Mouse (Mus musculus): ENCODE measurements around the gene Olfr212. TPM values are rescaled to one million over a fixed set of nuclear protein-coding genes. Genes with fewer than 3 reads are reported as not detected.
"Not testable (repeated sequence)": the region's sequence is repeated elsewhere in the genome, so short reads cannot be mapped to it uniquely, and the experiment has no call there.

Olfr212 gene
- polyA plus RNA-seq (2015; fragmentation: Nextera tagmentation; extraction: Ambion mirVana), result 0.10 TPM in 1 of 2 replicates, not detected in the other

DNA sequence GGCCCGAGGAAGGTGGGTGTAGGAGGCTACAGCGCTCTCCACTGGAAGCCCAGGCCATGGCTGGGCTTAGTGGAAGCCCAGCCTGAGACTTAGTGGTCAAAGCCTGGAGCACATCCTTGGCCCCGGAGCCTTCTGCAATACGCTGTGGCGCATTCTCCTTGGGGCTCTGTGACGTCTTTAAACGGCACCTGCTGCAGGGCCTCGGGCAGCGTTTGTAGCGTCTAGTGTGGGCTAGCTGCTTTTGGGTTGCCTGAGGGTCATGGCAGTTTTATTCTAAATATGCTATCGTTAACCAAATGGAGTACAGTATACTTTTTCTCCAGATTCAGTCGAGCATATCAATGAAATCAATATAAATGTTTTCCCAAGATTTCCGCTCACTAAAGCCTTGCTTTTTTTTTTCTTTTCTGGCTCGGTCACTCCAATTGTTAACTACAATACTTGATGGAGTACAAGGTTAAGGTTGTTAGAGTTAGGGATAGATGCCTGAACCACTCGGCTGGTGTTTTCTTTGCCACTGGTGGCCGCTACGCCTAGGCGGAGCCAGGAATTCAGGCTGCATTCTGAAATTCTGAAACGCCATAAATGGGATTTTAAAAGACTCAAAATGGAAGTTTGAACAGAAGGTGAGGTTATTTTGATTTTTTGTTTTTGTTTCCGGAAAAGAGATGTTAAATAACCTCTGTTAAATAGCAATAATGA lies at the start of gene Olfr212:
TSS of gene Olfr212 (plus strand) at position 215 of the 702 bp plus-strand sequence.
- not testable (repeated sequence) for ATAC-seq (ENCODE audit: low read depth); H3K4me3 ChIP-seq; H3K4me1 ChIP-seq (replicated peaks); H3K9ac ChIP-seq; H3K27ac ChIP-seq (replicated peaks); H3K4me2 ChIP-seq; H3K27me3 ChIP-seq; H3K36me3 ChIP-seq
- peaks cover 17% of the 10 kb centered on the region for H3K9me3 ChIP-seq
- 93% methylated on average over 20 of the region's 20 CpGs for WGBS

DNA sequence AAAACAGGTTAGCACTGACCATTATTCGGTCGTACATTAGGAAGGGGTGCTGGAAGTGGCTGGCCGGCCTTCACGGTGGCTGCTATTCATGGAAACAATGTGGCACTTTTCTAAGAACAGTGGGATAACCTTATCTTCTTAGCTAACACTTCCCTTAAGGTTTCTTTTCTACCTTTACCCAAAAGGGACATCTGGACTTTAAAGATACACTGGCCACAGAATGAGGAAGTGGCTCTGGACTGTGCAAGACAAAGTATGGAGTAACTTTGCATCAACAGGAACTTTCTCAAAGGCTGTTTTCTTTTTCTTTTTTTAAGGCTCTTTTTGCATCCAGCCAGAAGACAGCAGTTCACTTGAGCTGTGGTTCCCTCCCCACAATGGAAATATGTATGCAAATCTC lies 47.6 kb upstream of the Olfr212 start:
- no peak for ATAC-seq (ENCODE audit: low read depth)
- Histone ChIP-seq H3K9me3 (no peaks in the 10 kb centered on the region), H3K4me1 (replicated peaks) (peaks cover 8% of the 10 kb centered on the region), H3K36me3 (no peaks in the 10 kb centered on the region), H3K27ac (replicated peaks) (no peak overlapping the region), H3K27me3 (peaks cover 40% of the 10 kb centered on the region), H3K9ac (no peak overlapping the region), H3K4me3 (no peak overlapping the region), H3K4me2 (no peak overlapping the region)
- WGBS, result 71% methylated on average over 4 of the region's 4 CpGs

DNA sequence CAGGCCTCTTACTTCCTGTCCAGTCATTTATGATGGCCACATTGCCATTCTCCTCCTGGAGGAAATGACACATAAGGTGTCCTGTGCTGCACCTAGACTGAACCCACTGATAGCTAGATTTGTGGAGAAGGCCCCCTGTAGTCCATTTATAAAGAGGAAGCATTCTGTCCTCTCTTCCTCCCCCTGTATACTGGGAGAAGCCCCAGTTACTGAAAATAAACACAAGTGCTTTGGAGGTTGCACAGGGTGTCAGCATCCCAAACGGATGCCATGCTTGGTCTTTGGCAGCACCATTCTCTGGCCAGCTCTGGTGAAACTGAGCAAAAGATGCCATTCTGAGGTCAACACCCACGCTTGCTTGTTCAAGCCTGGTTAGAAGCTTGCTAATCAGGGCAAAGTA lies 47.1 kb upstream of the Olfr212 start:
- Histone ChIP-seq H3K27me3 (peaks cover 40% of the 10 kb centered on the region), H3K4me1 (replicated peaks) (peaks cover 8% of the 10 kb centered on the region), H3K9ac (no peak overlapping the region), H3K4me3 (no peak overlapping the region), H3K36me3 (no peaks in the 10 kb centered on the region), H3K9me3 (no peaks in the 10 kb centered on the region), H3K4me2 (no peak overlapping the region), H3K27ac (replicated peaks) (no peak overlapping the region)
- ATAC-seq (ENCODE audit: low read depth), result no peak
- 76% methylated on average over 2 of the region's 2 CpGs for WGBS

- Histone ChIP-seq H3K36me3 (no peaks in the 10 kb centered on the region), H3K9me3 (no peaks in the 10 kb centered on the region), H3K4me1 (replicated peaks) (peaks cover 8% of the 10 kb centered on the region), H3K27ac (replicated peaks) (no peak within 1 kb of the TSS), H3K9ac (peak within 1 kb of the TSS; percentile 13), H3K27me3 (peaks cover 40% of the 10 kb centered on the region), H3K4me3 (peak within 1 kb of the TSS; percentile 34), H3K4me2 (peak within 1 kb of the TSS; percentile 62)
- no peak for ATAC-seq (ENCODE audit: low read depth)
- 1% methylated on average over 43 of the region's 43 CpGs for WGBS
Measured at GRCm38 (mm10) chr6:116460544-116461283, 45.6 kb upstream of the Olfr212 start, which contains the start of gene Alox5. TSS of gene Alox5 (minus strand) at chr6:116461178.

GRCm38 (mm10) chr6:116468081-116468480 lies 38.2 kb upstream of the Olfr212 start:
- no peak for ATAC-seq (ENCODE audit: low read depth)
- WGBS, result 41% methylated on average over 3 of the region's 3 CpGs
- 0 out of 2 replicates have a peak, but pooled peaks cover 4% of the 10 kb centered on the region for H3K9me3 ChIP-seq

GRCm38 (mm10) chr6:116485081-116485480 lies 21.2 kb upstream of the Olfr212 start:
- no peaks in the 10 kb centered on the region for H3K36me3 ChIP-seq
- no peak overlapping the region for H3K27ac ChIP-seq (replicated peaks)
- no peaks in the 10 kb centered on the region for H3K4me1 ChIP-seq (replicated peaks)
- H3K9me3 ChIP-seq, result no peaks in the 10 kb centered on the region
- WGBS, result 74% methylated on average over 1 of the region's 1 CpGs
- ATAC-seq (ENCODE audit: low read depth), result no peak
- H3K9ac ChIP-seq, result no peak overlapping the region
- H3K4me3 ChIP-seq, result no peak overlapping the region
- no peaks in the 10 kb centered on the region for H3K27me3 ChIP-seq
- no peak overlapping the region for H3K4me2 ChIP-seq

More at GRCm38 (mm10) chr6:116468081-116468480, 38.2 kb upstream of the Olfr212 start:
- Histone ChIP-seq H3K36me3 (no peaks in the 10 kb centered on the region), H3K4me3 (no peak overlapping the region), H3K4me2 (no peak overlapping the region), H3K27ac (replicated peaks) (no peak overlapping the region), H3K9ac (no peak overlapping the region), H3K4me1 (replicated peaks) (no peaks in the 10 kb centered on the region), H3K27me3 (peaks cover under 1% of the 10 kb centered on the region; the same call in 1 of the 2 replicates)

GRCm38 (mm10) chr6:116486833-116487232 lies 19.5 kb upstream of the Olfr212 start:
- Histone ChIP-seq H3K9ac (no peak overlapping the region), H3K4me3 (no peak overlapping the region), H3K27me3 (no peaks in the 10 kb centered on the region), H3K27ac (replicated peaks) (no peak overlapping the region), H3K4me1 (replicated peaks) (0 out of 2 replicates have a peak, but pooled peaks cover 6% of the 10 kb centered on the region), H3K36me3 (no peaks in the 10 kb centered on the region), H3K4me2 (no peak overlapping the region), H3K9me3 (no peaks in the 10 kb centered on the region)
- ATAC-seq (ENCODE audit: low read depth), result no peak
- WGBS, result 64% methylated on average over 1 of the region's 1 CpGs

DNA sequence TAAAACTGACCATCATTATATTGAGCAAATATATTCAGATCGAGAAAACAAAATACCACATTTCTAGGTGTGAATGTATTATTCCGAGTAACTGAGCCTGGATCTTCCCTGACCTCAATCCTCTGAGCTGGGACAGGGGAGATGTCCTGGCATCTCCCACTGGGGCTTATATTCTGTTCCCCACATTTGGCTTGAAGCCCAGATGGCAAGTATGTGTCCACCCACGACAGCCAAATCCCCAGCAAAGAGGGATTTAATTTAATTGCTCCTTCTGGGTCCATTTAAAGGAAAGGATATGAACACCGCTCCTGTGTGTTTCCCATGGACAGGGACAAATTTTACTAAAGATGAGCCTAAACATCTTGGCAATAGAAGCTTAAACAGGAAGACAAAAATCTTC lies 17.5 kb upstream of the Olfr212 start, which contains the start of gene Olfr211:
TSS of gene Olfr211 (plus strand) at position 301 of the 400 bp plus-strand sequence.
- no peaks in the 10 kb centered on the region for H3K36me3 ChIP-seq
- no peak within 1 kb of the TSS for H3K9ac ChIP-seq
- no peak for ATAC-seq (ENCODE audit: low read depth)
- no peaks in the 10 kb centered on the region for H3K9me3 ChIP-seq
- H3K4me1 ChIP-seq (replicated peaks), result 0 out of 2 replicates have a peak, but pooled peaks cover 6% of the 10 kb centered on the region
- no peak within 1 kb of the TSS for H3K4me2 ChIP-seq
- no peaks in the 10 kb centered on the region for H3K27me3 ChIP-seq
- H3K27ac ChIP-seq (replicated peaks), result no peak within 1 kb of the TSS
- H3K4me3 ChIP-seq, result no peak within 1 kb of the TSS
- WGBS, result 65% methylated on average over 4 of the region's 4 CpGs

DNA sequence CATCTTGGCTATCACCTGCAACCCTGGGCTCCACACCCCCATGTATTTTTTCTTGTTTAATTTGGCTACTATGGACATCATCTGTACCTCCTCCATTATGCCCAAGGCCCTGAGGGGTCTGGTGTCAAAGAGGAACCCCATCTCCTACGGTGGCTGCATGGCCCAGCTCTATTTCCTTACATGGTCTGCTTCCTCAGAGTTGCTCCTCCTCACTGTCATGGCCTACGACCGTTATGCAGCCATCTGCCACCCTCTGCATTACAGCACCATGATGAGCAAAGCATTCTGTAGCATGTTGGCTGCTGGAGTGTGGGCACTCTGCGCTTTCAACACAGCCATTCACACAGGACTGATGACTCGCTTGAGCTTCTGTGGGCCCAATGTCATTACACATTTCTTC lies 12.6 kb upstream of the Olfr212 start:
- Histone ChIP-seq H3K27ac (replicated peaks) (no peak overlapping the region), H3K4me3 (no peak overlapping the region), H3K27me3 (no peaks in the 10 kb centered on the region), H3K9me3 (no peaks in the 10 kb centered on the region), H3K9ac (no peak overlapping the region), H3K36me3 (no peaks in the 10 kb centered on the region), H3K4me2 (no peak overlapping the region), H3K4me1 (replicated peaks) (0 out of 2 replicates have a peak, but pooled peaks cover 6% of the 10 kb centered on the region)
- no peak for ATAC-seq (ENCODE audit: low read depth)
- 92% methylated on average over 5 of the region's 5 CpGs for WGBS

- 78% methylated on average over 1 of the region's 1 CpGs for WGBS
- H3K27me3 ChIP-seq, result no peaks in the 10 kb centered on the region
- H3K27ac ChIP-seq (replicated peaks), result no peak overlapping the region
- no peak overlapping the region for H3K4me2 ChIP-seq
- H3K4me1 ChIP-seq (replicated peaks), result no peaks in the 10 kb centered on the region
- H3K9me3 ChIP-seq, result 0 out of 2 replicates have a peak, but pooled peaks cover 4% of the 10 kb centered on the region
- H3K36me3 ChIP-seq, result no peaks in the 10 kb centered on the region
- H3K4me3 ChIP-seq, result no peak overlapping the region
- ATAC-seq (ENCODE audit: low read depth), result no peak
- no peak overlapping the region for H3K9ac ChIP-seq
Measured at GRCm38 (mm10) chr6:116495960-116496359, 10.4 kb upstream of the Olfr212 start.

GRCm38 (mm10) chr6:116514832-116515231 lies 8.5 kb downstream of the Olfr212 start:
- Histone ChIP-seq H3K4me1 (replicated peaks) (no peaks in the 10 kb centered on the region), H3K4me2 (no peak overlapping the region), H3K27ac (replicated peaks) (no peak overlapping the region), H3K9me3 (no peaks in the 10 kb centered on the region), H3K4me3 (no peak overlapping the region), H3K9ac (no peak overlapping the region), H3K36me3 (no peaks in the 10 kb centered on the region), H3K27me3 (no peaks in the 10 kb centered on the region)
- no peak for ATAC-seq (ENCODE audit: low read depth)

- no peak for ATAC-seq (ENCODE audit: low read depth)
- Histone ChIP-seq H3K4me3 (no peak within 1 kb of the TSS), H3K4me2 (no peak within 1 kb of the TSS), H3K27ac (replicated peaks) (no peak within 1 kb of the TSS), H3K36me3 (no peaks in the 10 kb centered on the region), H3K4me1 (replicated peaks) (no peaks in the 10 kb centered on the region), H3K9ac (no peak within 1 kb of the TSS), H3K27me3 (no peaks in the 10 kb centered on the region), H3K9me3 (no peaks in the 10 kb centered on the region)
- WGBS, result 88% methylated on average over 1 of the region's 1 CpGs
Measured at GRCm38 (mm10) chr6:116538156-116538555, 31.8 kb downstream of the Olfr212 start, which contains the start of gene Olfr213. TSS of gene Olfr213 (plus strand) at chr6:116538456.
